Mouse (Mus musculus) activated CD4-positive, CD25-positive, alpha-beta regulatory T cell, adult 9 weeks (primary cell): ENCODE results near the gene Dnajb3. TPM values are rescaled to one million over a fixed set of nuclear protein-coding genes. Genes with fewer than 3 reads are reported as not detected.

Source experiments
- polyA plus RNA-seq: library from polyadenylated mRNA; unstranded; fragments of 100-300 nt; shearing (Covaris generic); gene quantifications from one replicate; pipeline ENCODE4 v1.2.1, GENCODE M21; 2017

Dnajb3 gene
- polyA plus RNA-seq = 0.53 TPM

DNA sequence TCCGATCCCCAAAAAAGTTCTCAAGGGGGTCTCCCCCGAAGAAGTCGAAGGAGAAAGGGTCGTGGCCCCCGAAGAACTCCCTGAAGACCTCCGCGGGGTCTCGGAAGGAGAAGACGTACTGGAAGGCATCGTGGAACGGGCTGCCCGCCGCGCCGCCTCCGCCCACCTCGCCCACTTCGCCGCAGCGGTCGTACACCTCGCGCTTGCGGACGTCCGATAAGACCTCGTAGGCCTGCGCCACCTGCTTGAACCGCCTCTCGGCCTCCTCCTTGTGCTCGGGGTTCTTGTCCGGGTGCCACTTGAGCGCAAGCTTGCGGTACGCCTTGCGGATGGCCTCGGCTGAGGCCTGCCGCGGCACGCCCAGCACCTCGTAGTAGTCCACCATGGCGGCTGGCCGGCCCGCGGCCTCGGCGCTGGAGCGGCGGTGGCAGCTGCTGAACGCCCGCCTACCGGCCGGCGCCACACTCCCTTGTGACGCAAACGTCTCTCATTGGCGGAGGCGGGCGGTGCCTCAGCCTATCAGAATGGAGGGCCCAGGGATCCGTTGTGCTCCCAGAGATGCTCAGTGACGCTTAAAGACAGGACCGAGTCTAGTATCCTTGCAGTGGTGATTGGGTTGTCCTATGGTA lies at the start of gene Dnajb3:
Gene Dnajb3, minus strand, starts transcription at position 489 of the 629 bp plus-strand sequence.

GRCm38 (mm10) chr1:88226670-88227379 lies 21.2 kb upstream of the Dnajb3 start, which contains the start of gene Mroh2a:
TSS of gene Mroh2a (plus strand) at chr1:88226986.

GRCm38 (mm10) chr1:88211812-88212211 lies 6.2 kb upstream of the Dnajb3 start, which contains the start of gene Ugt1a1:
TSS of gene Ugt1a1 (plus strand) at chr1:88211959.

DNA sequence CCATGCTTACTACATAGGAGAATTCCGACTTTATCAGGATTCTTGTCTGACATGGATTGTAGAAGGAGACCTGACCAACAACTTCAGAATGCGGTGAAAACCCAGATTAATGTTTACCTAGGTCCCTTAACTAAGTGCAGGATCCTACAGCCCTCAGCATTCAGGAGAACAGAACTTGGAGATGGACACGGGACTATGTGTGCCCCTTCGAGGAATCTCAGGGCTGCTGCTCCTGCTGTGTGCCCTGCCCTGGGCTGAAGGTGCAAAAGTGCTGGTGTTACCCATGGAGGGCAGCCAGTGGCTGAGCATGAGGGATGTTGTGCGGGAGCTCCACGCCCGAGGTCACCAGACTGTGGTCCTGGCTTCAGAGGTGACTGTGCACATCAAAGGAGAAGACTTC lies 5.1 kb downstream of the Dnajb3 start, which contains the start of gene Ugt1a2:
Gene Ugt1a2, plus strand, starts transcription at position 146 of the 400 bp plus-strand sequence.

DNA sequence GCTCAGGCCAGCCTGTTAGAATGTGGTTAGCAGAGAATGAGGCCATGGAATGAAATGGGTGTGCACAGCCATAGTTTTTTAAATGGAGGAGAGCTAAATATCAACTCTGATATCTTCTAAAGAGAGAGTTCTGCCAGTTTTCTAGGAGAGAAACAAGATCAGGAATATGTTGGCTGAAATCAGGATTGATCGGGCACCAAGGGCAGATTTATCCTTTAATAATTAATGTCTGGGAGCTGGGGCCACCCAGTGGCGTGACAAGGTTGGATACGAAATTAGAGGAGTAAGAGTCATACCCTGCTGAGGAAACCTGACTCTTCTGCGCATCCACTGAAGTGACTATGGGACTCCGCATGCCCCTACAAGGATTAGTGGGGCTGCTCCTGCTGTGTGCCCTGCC lies 39.9 kb downstream of the Dnajb3 start, which contains the start of gene Ugt1a5:
Gene Ugt1a5, plus strand, starts transcription at position 302 of the 400 bp plus-strand sequence.

Other genes with a start within 250 kb of the Dnajb3 start
- gene Usp40, start 197.2 kb downstream of the Dnajb3 start, polyA plus RNA-seq = 21.1 TPM
- gene Ugt1a10, start 150.4 kb downstream of the Dnajb3 start, polyA plus RNA-seq = not detected
- 0.15 TPM for gene Ugt1a9, start 135.0 kb downstream of the Dnajb3 start, polyA plus RNA-seq
- gene Ugt1a8, start 118.0 kb downstream of the Dnajb3 start, polyA plus RNA-seq = not detected
- 0.90 TPM for gene Ugt1a7c, start 110.7 kb downstream of the Dnajb3 start, polyA plus RNA-seq
- not detected for gene Ugt1a6b, start 102.5 kb downstream of the Dnajb3 start, polyA plus RNA-seq
- gene Ugt1a6a, start 71.0 kb downstream of the Dnajb3 start, polyA plus RNA-seq = 0.66 TPM
- not detected for gene Ugt1a5, start 39.8 kb downstream of the Dnajb3 start, polyA plus RNA-seq
- not detected for gene Ugt1a2, start 5.2 kb downstream of the Dnajb3 start, polyA plus RNA-seq
- gene Ugt1a1, start 6.2 kb upstream of the Dnajb3 start, polyA plus RNA-seq = not detected
- gene Mroh2a, start 21.2 kb upstream of the Dnajb3 start, polyA plus RNA-seq = 0.75 TPM
- gene Hjurp, start 71.9 kb upstream of the Dnajb3 start, polyA plus RNA-seq = 115 TPM
- gene Trpm8, start 71.9 kb upstream of the Dnajb3 start, polyA plus RNA-seq = not detected
- gene Spp2, start 201.2 kb upstream of the Dnajb3 start, polyA plus RNA-seq = not detected